Mouse (Mus musculus) embryonic facial prominence, embryonic 14.5 days (tissue): ENCODE measurements around the gene Olfr686. TPM values are rescaled to one million over a fixed set of nuclear protein-coding genes. Genes with fewer than 3 reads are reported as not detected.
A peak's percentile ranks its signal among the peaks of the same experiment; 100 is the strongest.

Experiments
- ATAC-seq: fragments of 200-750 bp; cut with Nextera tagmentation; 2 replicates; pipeline ENCODE4 v1.8.0; 2017; ENCODE audit warnings: low read depth, moderate number of reproducible peaks, moderate TSS enrichment
- DNase-seq: peaks from one replicate; pipeline ENCODE4 v3.0.0-alpha.2; 2015; ENCODE audit warnings: low spot score
- H3K27ac ChIP-seq: fragments of 300-500 bp; sonication (generic); replicated peaks from 2 replicates; pipeline ENCODE4 v1.5.1; 2014; ENCODE audit warnings: low read depth, mild to moderate bottlenecking, low read length, moderate library complexity
- H3K27me3 ChIP-seq: fragments of 300-500 bp; sonication (generic); replicated peaks from 2 replicates; pipeline ENCODE4 v1.6.1; 2014; ENCODE audit warnings: low read length; ENCODE audit not compliant: control insufficient read depth, insufficient read depth
- H3K36me3 ChIP-seq: fragments of 300-500 bp; sonication (generic); 2 replicates; pipeline ENCODE4 v1.6.1; 2014; ENCODE audit warnings: low read length, mixed read lengths; ENCODE audit not compliant: control insufficient read depth, insufficient read depth
- H3K4me1 ChIP-seq: fragments of 300-500 bp; sonication (generic); 2 replicates; pipeline ENCODE4 v1.6.1; 2014; ENCODE audit warnings: antibody characterized with exemption, low read length; ENCODE audit not compliant: control insufficient read depth, insufficient read depth
- H3K4me2 ChIP-seq: fragments of 300-500 bp; sonication (generic); 2 replicates; pipeline ENCODE4 v1.6.1; 2014; ENCODE audit warnings: low read depth, mild to moderate bottlenecking, low read length, moderate library complexity, mixed read lengths
- H3K4me3 ChIP-seq: fragments of 300-500 bp; sonication (generic); 2 replicates; pipeline ENCODE4 v1.5.1; 2014; ENCODE audit warnings: low read depth, mild to moderate bottlenecking, low read length
- H3K9ac ChIP-seq: fragments of 300-500 bp; sonication (generic); 2 replicates; pipeline ENCODE4 v1.6.1; 2014; ENCODE audit warnings: low read depth, mild to moderate bottlenecking, low read length, moderate library complexity, mixed read lengths
- H3K9me3 ChIP-seq: fragments of 300-500 bp; sonication (generic); 2 replicates; pipeline ENCODE4 v1.6.1; 2016; ENCODE audit warnings: low read length; ENCODE audit not compliant: control insufficient read depth
- WGBS: fragments of 180-500 bp; shearing (Covaris S2); extraction: QIAGEN DNeasy Blood & Tissue Kit; methylation state at CpG from one replicate; pipeline ENCODE4 v1.1.7; 2014; 5-methylcytosine and 5-hydroxymethylcytosine counted together
- polyA plus RNA-seq: library from polyadenylated mRNA; unstranded; fragments of >200 nt; fragmentation: Nextera tagmentation; extraction: Ambion mirVana; gene quantifications from 2 replicates; pipeline ENCODE4 v1.2.1, GENCODE M21; 2014

The Olfr686 gene
- not detected in 2 replicates for polyA plus RNA-seq

GRCm38 (mm10) chr7:105207385-105207784, at the start of gene Olfr686:
TSS of gene Olfr686 (minus strand) at chr7:105207485.
- Histone ChIP-seq H3K9ac (no peak within 1 kb of the TSS), H3K4me2 (no peak within 1 kb of the TSS), H3K27me3 (no peaks in the 10 kb centered on the region), H3K36me3 (no peaks in the 10 kb centered on the region), H3K27ac (no peak within 1 kb of the TSS), H3K9me3 (no peaks in the 10 kb centered on the region), H3K4me3 (no peak within 1 kb of the TSS), H3K4me1 (no peaks in the 10 kb centered on the region)
- DNase-seq (no peak), ATAC-seq (no peak)

GRCm38 (mm10) chr7:105256656-105257055, 49.4 kb upstream of the Olfr686 start:
- Histone ChIP-seq H3K4me2 (no peak overlapping the region), H3K36me3 (no peaks in the 10 kb centered on the region), H3K9me3 (no peaks in the 10 kb centered on the region), H3K4me3 (no peak overlapping the region), H3K9ac (no peak overlapping the region), H3K27ac (no peak overlapping the region), H3K27me3 (no peaks in the 10 kb centered on the region), H3K4me1 (no peaks in the 10 kb centered on the region)
- WGBS, result 63% methylated on average over 5 of the region's 5 CpGs
- ATAC-seq, result no peak
- DNase-seq, result no peak

- Histone ChIP-seq H3K4me1 (no peaks in the 10 kb centered on the region), H3K9ac (no peak overlapping the region), H3K27ac (no peak overlapping the region), H3K9me3 (no peaks in the 10 kb centered on the region), H3K36me3 (no peaks in the 10 kb centered on the region), H3K4me3 (no peak overlapping the region), H3K27me3 (no peaks in the 10 kb centered on the region), H3K4me2 (no peak overlapping the region)
- 55% methylated on average over 1 of the region's 1 CpGs for WGBS
- DNase-seq (no peak), ATAC-seq (no peak)
Observed at GRCm38 (mm10) chr7:105248197-105248596, 40.9 kb upstream of the Olfr686 start.

GRCm38 (mm10) chr7:105247671-105248070, 40.4 kb upstream of the Olfr686 start:
- 81% methylated on average over 3 of the region's 3 CpGs for WGBS
- Histone ChIP-seq H3K9me3 (no peaks in the 10 kb centered on the region), H3K27ac (no peak overlapping the region), H3K4me1 (no peaks in the 10 kb centered on the region), H3K9ac (no peak overlapping the region), H3K4me3 (no peak overlapping the region), H3K27me3 (no peaks in the 10 kb centered on the region), H3K36me3 (no peaks in the 10 kb centered on the region), H3K4me2 (no peak overlapping the region)
- ATAC-seq, result no peak
- no peak for DNase-seq

- no peak overlapping the region for H3K4me2 ChIP-seq
- H3K4me3 ChIP-seq, result no peak overlapping the region
- H3K9me3 ChIP-seq, result no peaks in the 10 kb centered on the region
- H3K4me1 ChIP-seq, result no peaks in the 10 kb centered on the region
- H3K36me3 ChIP-seq, result no peaks in the 10 kb centered on the region
- ATAC-seq (no peak), DNase-seq (no peak)
- H3K27ac ChIP-seq, result no peak overlapping the region
- no peaks in the 10 kb centered on the region for H3K27me3 ChIP-seq
- 91% methylated on average over 2 of the region's 2 CpGs for WGBS
- no peak overlapping the region for H3K9ac ChIP-seq
Observed at GRCm38 (mm10) chr7:105229386-105229785, 22.1 kb upstream of the Olfr686 start.

- WGBS, result 94% methylated on average over 1 of the region's 1 CpGs
- Histone ChIP-seq H3K36me3 (no peaks in the 10 kb centered on the region), H3K9me3 (no peaks in the 10 kb centered on the region), H3K9ac (no peak overlapping the region), H3K27me3 (no peaks in the 10 kb centered on the region), H3K4me2 (no peak overlapping the region), H3K4me3 (no peak overlapping the region), H3K27ac (no peak overlapping the region), H3K4me1 (no peaks in the 10 kb centered on the region)
- DNase-seq, result peak; percentile 1
- no peak for ATAC-seq
Observed at GRCm38 (mm10) chr7:105228138-105228537, 20.9 kb upstream of the Olfr686 start.

GRCm38 (mm10) chr7:105226703-105227102, 19.4 kb upstream of the Olfr686 start:
- ATAC-seq (no peak), DNase-seq (no peak)
- Histone ChIP-seq H3K4me2 (no peak overlapping the region), H3K27me3 (no peaks in the 10 kb centered on the region), H3K9ac (no peak overlapping the region), H3K4me1 (no peaks in the 10 kb centered on the region), H3K36me3 (no peaks in the 10 kb centered on the region), H3K9me3 (no peaks in the 10 kb centered on the region), H3K4me3 (no peak overlapping the region), H3K27ac (no peak overlapping the region)

DNA sequence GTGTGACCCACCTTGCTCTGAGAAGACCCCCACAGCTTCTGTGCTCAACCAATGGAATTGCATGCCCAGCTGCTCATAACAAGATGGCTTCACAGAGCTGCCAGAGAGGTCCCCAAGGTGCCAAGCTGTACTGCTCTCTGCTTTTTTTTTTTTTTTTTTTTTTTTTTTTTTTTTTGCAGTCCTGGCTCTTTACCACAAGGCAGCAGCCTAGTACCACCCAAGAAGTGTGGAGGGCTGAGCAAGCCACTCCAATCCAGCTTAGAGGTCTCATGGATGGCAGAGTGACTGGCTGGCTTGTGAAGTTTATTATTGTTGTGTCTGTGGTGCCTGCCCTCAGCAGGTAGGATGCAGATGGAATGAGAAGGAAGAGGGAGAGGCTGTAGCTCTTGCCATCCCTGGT, 18.8 kb upstream of the Olfr686 start:
- no peaks in the 10 kb centered on the region for H3K36me3 ChIP-seq
- H3K9ac ChIP-seq, result no peak overlapping the region
- no peak overlapping the region for H3K4me2 ChIP-seq
- no peaks in the 10 kb centered on the region for H3K4me1 ChIP-seq
- no peak for DNase-seq
- ATAC-seq, result no peak
- no peak overlapping the region for H3K4me3 ChIP-seq
- H3K9me3 ChIP-seq, result no peaks in the 10 kb centered on the region
- no peaks in the 10 kb centered on the region for H3K27me3 ChIP-seq
- no peak overlapping the region for H3K27ac ChIP-seq

DNA sequence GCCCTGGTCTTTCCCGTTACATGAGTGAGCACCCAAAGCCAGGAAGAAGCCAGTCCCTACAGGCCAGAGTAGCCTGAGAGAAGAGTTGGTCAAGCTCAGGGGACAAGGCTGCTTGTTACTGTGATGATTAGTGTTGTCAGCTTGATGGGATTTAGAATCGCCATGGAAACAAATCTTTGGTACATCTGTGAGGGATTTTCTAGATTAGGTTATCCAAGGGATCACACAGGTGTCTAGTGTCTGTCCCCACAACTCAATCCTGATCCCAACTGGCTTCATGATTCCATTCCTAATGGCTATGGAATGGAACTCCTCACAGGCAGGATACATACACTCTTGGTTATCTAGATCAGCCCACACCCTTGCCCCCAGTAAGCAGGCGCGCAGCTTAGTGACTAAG, 11.0 kb upstream of the Olfr686 start:
- no peaks in the 10 kb centered on the region for H3K4me1 ChIP-seq
- no peak for ATAC-seq
- 59% methylated on average over 4 of the region's 4 CpGs for WGBS

More for the DNA sequence above, 11.0 kb upstream of the Olfr686 start:
- Histone ChIP-seq H3K4me2 (no peak overlapping the region), H3K9me3 (no peaks in the 10 kb centered on the region), H3K9ac (no peak overlapping the region), H3K36me3 (no peaks in the 10 kb centered on the region), H3K27ac (no peak overlapping the region), H3K27me3 (no peaks in the 10 kb centered on the region), H3K4me3 (no peak overlapping the region)
- DNase-seq, result no peak
